Mouse (Mus musculus): ENCODE data around the gene Dab2ip. TPM values are rescaled to one million over a fixed set of nuclear protein-coding genes. Genes with fewer than 3 reads are reported as not detected.

Gene Dab2ip
- polyA plus RNA-seq, 1 experiment, result 73.9 TPM

GRCm38 (mm10) chr2:35593889-35594288, 35.8 kb downstream of the Dab2ip start:
- DNase-seq (ENCODE audit: extremely low spot score in 1 of 2, low spot score in 1 of 2), result no peak

DNA sequence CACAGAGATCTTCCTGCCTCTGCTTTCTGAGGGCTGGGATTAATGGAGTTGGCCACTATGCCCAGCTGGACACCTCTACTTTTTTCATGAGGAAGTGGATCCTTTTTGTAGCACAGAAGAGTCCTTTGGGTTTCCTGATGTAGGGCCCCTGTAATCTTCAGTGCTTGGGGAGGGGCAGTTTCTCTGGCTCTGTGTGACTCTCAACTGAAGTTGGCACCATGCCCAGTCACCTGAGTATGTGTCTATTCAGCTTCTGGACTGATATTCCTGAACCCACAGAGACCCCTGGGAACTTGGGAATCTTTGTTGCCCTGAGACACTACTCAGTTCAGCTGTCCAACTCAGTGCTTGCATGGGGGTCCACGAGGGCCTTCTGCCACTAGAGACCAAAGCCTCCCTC, 37.0 kb downstream of the Dab2ip start:
- DNase-seq (ENCODE audit: extremely low spot score in 1 of 2, low spot score in 1 of 2), result no peak

DNA sequence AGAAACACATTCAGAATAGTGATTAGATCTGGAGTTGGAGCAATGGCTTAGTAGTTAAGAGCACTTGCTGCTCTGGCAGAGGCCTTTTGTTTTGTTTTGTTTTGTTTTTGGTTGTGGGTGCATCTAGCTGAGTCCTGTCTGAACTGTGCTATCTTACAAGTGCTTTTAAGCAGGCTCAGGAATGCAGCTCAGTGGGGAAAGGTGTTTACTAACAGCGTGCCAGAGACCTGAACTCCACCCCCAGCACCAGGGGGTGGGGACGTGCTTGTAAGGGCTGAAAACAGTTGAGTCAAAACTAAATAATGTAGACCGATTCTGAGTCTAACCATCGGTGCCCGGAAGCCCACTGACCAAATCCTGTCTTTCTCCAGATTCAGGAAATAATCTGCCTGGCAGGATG, 37.7 kb downstream of the Dab2ip start:
- no peak for DNase-seq (ENCODE audit: extremely low spot score in 1 of 2, low spot score in 1 of 2)

DNA sequence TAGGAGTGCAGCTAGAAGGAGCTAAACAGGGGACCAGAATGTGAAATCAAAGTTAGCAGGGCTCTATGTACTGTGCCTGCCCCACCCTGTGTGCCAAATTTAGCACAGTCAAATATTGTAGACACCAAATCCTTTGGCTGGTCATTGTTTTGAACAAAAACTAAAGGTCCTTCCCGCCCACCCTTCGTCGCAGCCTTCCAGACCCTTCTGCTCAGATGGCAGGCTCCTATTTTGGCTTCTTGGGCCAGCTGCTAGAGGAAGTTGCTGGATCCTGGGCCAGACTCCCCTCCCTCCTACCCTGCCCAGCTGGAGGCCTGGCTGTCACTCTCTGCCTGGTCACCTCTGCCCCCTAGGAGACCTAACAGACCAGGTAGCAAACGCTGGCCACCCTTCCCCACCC, 38.7 kb downstream of the Dab2ip start:
- DNase-seq (ENCODE audit: extremely low spot score in 1 of 2, low spot score in 1 of 2), result no peak

DNA sequence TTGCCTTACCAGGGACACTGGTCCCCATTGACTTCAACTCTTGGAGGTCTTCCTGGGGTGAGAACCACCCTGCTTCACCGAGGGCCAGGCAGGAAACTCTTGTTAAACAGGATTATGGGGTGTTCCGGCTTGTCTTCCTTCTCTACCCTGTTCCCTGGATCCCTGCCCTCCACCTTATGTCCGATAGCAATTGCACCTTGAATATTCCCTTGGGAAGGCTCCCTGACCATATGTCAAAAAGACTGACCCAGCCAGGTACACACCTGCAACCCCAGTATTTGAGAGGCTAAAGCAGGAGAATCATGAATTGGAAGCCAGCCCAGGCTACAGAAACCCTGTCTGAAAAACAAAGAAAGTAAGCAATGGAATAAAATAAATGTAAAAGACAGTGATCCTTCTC, 40.8 kb downstream of the Dab2ip start:
- DNase-seq (ENCODE audit: extremely low spot score in 1 of 2, low spot score in 1 of 2), result no peak

DNA sequence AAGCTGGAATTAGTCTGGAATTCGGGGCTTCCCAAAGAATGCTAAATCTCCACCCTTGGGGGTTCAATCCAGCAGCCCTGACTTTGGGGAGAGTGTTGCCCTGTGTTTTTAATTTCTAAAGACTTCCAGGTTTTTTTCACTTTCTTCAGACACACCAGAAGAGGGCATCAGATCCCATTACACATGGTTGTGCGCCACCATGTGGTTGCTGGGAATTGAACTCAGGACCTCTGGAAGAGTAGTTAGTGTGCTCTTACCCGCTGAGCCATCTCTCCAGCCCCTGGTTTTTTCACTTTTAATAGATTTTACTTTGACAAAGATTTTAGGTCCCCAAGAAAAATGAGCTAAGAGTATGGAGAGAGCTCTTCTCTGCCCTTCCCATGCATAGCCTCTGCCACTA, 43.6 kb downstream of the Dab2ip start:
- no peak for DNase-seq (ENCODE audit: extremely low spot score in 1 of 2, low spot score in 1 of 2)

- DNase-seq (ENCODE audit: extremely low spot score in 1 of 2, low spot score in 1 of 2), result no peak
These were observed 49.4 kb downstream of the Dab2ip start for GRCm38 (mm10) chr2:35607476-35607875.

- DNase-seq (ENCODE audit: extremely low spot score in 1 of 2, low spot score in 1 of 2), result no peak
These were observed 50.8 kb downstream of the Dab2ip start for GRCm38 (mm10) chr2:35608856-35609255.

DNA sequence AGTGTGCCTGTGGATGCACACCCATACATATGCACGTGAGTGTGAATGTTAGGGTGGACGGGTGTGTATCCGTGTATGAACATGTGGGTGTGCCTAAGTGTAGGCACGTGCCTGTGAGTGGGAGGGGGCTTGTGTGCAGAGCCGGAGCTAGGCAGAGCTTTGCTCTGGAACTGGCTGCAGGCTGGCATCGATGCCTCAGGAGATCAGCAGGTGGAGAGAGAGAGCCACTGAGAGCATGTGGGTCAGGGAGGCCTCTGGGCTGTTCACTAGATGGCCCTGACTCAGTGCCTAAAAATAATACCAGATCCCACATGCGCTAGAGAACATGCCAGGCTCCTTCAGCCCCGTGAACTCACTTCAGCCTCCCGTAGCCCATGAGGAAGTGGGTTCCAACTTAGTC, 51.3 kb downstream of the Dab2ip start:
- peak; percentile 40 to 57 for DNase-seq (ENCODE audit: extremely low spot score in 1 of 2, low spot score in 1 of 2)

DNA sequence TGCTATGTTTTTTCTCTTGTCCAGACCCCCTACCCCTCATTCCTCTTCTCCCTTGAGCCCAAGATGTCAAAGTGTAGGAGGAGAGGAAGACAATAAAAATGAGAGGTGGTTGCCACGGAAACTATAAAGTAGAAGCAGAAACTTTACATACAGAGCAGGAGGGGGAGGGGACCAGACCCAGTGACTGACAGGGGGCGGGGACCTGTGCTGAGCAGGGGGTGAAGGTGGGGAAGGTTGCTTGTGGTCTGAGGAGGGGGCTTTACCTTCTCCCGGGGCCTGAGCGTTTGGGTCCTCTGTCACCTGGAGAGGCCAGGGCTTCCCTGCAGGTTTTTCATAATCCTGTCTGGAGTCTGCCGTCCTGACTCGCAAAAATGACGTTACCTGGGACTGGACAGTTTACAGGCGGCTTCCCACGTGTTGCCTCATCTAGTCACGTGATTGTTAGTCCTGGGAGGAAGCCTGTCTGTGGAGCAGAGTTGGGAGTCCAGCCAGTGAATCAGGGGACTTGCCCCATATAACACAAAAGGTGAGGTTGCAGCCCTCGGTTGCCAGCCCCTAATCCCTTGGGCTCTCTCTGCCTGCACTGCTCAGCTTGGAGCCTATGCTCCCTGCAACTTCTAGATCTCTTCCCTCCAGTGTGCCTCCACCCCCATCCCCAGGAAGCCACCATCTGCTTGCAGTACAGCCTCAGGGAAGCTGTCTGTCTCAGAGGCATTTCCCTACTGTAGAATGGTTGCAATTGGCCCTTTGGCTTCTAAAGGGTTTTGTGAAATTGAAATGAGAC, 52.3 kb downstream of the Dab2ip start:
- DNase-seq (ENCODE audit: extremely low spot score in 1 of 2, low spot score in 1 of 2), result peak; percentile 41 to 76

DNA sequence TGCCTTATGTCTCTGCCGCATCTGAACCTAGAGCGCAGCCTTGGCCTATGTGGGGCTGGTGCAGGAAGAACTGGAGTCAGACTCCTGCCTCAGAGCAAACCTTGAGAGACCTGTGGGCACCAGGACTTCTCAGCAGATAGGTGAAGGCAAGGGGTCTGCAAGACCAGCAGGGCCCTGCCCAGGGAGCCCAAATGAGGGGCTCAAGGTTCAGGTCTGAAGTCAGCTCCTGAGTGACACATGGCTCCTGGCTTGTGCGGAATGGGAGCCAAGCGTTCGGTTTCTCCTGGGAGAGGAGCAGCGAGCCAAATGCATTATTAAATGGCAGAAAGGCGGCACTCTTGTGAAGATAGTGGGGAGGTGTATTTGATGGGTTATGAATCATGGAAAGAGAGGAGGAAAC, 52.9 kb downstream of the Dab2ip start:
- DNase-seq (ENCODE audit: extremely low spot score in 1 of 2, low spot score in 1 of 2), result peak in 1 of 2 experiments; percentile 45

GRCm38 (mm10) chr2:35611645-35612044, 53.6 kb downstream of the Dab2ip start:
- DNase-seq (ENCODE audit: extremely low spot score in 1 of 2, low spot score in 1 of 2), result peak in 1 of 2 experiments; percentile 59

- no peak for DNase-seq (ENCODE audit: extremely low spot score in 1 of 2, low spot score in 1 of 2)
These were observed 54.2 kb downstream of the Dab2ip start for GRCm38 (mm10) chr2:35612297-35612696.

DNA sequence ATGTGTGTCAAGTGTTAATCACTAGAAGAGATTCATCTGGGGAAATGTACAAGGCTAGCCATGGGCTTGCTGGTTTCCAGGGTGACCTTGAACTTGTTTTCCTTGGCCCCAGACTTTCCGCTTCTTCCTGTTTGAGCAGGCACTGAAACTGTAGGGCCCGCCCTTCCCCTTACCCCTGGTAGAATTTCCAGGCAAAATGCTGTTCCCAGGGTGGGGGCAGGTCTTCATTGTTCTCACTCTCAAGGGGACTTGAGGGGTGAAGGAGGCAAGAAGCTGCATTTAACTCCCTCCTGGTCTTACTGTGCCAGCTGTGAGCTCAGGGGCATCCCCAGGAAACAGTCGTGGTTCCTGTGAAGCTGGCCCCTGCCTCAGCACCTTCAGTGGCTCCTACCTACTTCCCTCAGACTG, 55.9 kb downstream of the Dab2ip start:
- DNase-seq (ENCODE audit: extremely low spot score in 1 of 2, low spot score in 1 of 2), result no peak

DNA sequence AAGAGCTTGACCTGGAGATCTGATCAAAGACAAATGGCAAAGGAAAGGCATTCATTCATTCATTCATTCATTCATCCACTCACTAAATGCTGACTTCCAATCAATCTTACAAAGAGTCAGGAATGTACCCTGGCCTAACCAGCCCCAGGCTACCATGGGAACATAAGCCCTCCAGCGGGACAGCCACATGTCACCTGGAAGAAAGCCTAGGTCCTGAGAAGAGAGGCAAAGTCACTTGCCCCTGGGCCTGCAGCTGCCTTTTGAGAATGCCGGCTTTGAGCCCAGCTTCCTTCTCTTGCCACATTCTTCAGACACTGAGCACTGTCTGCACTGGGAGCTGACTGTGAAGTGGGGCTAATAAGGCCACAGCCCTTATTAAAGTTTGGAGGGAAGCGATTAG, 56.3 kb downstream of the Dab2ip start:
- DNase-seq (ENCODE audit: extremely low spot score in 1 of 2, low spot score in 1 of 2), result no peak

- no peak for DNase-seq (ENCODE audit: extremely low spot score in 1 of 2, low spot score in 1 of 2)
These were observed 57.3 kb downstream of the Dab2ip start for GRCm38 (mm10) chr2:35615366-35615765.

GRCm38 (mm10) chr2:35615977-35616376, 57.9 kb downstream of the Dab2ip start:
- no peak for DNase-seq (ENCODE audit: extremely low spot score in 1 of 2, low spot score in 1 of 2)

DNA sequence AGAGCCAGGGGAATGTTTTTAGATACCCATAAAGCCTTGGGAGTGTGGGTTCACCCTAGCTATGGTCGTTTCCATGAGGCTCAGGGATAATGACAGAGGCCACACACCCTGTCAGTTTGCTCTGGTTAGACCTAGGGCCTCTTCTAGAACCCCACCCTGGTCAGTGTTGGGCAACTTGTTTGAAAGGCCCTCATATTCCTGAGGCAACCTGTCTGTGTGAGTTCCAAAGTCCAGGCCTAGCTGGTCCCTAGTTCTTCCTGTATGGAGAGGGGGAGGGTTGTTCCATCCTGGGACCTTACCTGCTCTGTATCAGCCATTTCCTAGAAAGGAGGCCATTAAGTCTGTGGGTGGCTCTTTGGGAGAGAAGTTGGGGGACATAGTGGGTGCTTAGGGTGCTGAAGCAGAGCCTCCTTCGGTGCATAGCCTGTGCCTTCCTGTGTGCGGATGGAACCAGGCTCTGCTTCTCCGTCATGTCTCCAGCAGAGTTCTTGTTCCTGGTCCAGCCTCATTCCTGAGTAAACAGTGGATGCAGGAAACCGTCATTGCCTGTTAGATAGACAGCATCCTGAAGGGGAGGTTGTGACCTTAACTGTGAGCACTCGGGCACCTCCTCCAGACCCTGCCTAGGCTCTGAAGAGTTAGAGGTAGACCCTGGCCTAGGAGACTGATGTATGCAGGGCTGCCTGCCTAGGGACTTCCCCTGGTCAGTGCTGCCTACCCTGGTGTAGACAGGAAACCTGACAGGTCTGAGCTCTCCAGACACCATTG, 59.0 kb downstream of the Dab2ip start:
- no peak for DNase-seq (ENCODE audit: extremely low spot score in 1 of 2, low spot score in 1 of 2)

DNA sequence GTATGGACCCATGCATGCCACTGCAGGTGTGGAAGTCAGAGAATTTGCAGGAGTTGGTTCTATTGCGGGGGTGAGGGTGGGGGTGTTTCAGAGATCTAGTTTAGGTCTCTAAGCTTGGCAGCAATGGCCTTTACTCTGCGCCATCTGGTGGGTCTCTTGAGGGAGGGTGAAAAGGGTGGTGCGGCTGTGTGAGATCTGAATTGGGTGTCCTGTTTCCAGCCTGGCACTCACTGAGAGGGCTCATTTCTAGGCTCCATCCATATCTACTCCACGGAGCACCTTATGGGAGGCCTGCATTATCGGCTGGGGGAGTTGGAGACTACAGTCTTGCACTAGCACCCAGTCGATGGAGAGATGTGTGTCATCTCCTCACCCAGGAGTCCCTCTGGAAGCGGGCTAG, 60.9 kb downstream of the Dab2ip start:
- DNase-seq (ENCODE audit: extremely low spot score in 1 of 2, low spot score in 1 of 2), result no peak

- DNase-seq (ENCODE audit: extremely low spot score in 1 of 2, low spot score in 1 of 2), result no peak
These were observed 61.5 kb downstream of the Dab2ip start for GRCm38 (mm10) chr2:35619532-35619931.

DNA sequence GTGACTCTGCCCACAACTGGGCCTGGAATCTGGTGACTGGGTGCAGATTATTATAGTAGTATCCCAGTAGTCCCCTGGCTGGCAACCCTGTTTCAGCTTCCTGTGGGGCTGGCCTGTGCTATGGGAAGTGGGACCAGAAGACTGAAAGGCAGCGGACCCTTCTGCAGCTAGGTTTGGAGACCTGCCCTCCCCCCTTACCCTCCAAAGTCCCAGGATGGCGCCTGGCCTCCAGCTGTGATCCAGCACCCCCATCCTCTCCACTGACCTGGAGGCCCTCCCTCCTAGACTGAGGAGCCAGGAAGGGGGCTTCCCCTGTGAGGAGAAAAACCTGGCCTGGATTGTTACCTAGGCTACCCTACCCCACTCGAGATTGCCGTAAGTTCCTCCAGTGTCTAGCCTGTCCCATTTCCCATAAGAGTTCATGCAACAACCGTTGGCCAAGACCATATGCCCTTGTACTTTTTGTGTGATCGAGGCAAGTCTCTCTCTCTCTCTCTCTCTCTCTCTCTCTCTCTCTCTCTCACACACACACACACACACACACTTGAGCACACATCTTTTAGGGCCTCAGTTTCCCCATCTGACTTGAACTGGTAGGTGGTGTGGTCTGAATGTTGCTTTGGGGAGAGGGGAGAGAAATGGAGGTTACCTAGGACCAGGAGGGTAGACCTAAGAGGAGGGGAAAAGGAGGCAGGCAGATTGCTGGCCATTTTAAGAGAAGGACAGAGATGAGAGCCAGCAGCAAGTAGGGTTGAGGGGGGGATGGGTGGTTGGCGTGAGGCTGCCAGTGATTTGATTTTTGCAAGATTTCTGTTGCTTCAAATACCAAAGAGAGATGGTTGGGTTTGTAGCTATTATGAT, 62.5 kb downstream of the Dab2ip start:
- no peak for DNase-seq (ENCODE audit: extremely low spot score in 1 of 2, low spot score in 1 of 2)

All from frontal cortex, adult 2 months (tissue).